Mouse (Mus musculus) E14TG2a.4 (cell line): Measurements from ENCODE around the gene Csnk1d.

ENCODE experiments used
- H3K27me3 ChIP-seq: 2 replicates; pipeline ENCODE4 v1.6.1; 2014; ENCODE audit warnings: low read length, control low read depth; ENCODE audit not compliant: insufficient read depth
- H3K36me3 ChIP-seq: 2 replicates; pipeline ENCODE4 v1.6.1; 2014; ENCODE audit warnings: low read length, control low read depth; ENCODE audit not compliant: insufficient read depth
- H3K4me1 ChIP-seq: replicated peaks from 2 replicates; pipeline ENCODE4 v1.6.1; 2014; ENCODE audit warnings: low read depth, low read length, control low read depth
- H3K4me3 ChIP-seq: replicated peaks from 2 replicates; pipeline ENCODE4 v1.5.1; 2014; ENCODE audit warnings: mild to moderate bottlenecking, low read length
- H3K9me3 ChIP-seq: 2 replicates; pipeline ENCODE4 v1.6.1; 2014; ENCODE audit warnings: low read length, control low read depth
- CTCF ChIP-seq: conservative IDR thresholded peaks from 2 replicates; pipeline ENCODE4 v1.5.1; 2014; ENCODE audit warnings: low read length
- NANOG ChIP-seq: IDR thresholded peaks from 2 replicates; pipeline ENCODE4 v1.6.1; 2014; ENCODE audit warnings: borderline replicate concordance, low read length, mixed read lengths
- POU5F1 ChIP-seq: IDR thresholded peaks from 2 replicates; pipeline ENCODE4 v1.6.1; 2014; ENCODE audit warnings: low read length, borderline replicate concordance

Gene Csnk1d

GRCm38 (mm10) chr11:120980427-120981035 is 10.6 kb downstream of the Csnk1d start:
- no peak for TF ChIP-seq POU5F1
- no peak for TF ChIP-seq CTCF
- no peak for TF ChIP-seq NANOG
- Histone ChIP-seq H3K27me3 (no peaks in the 10 kb centered on the region), H3K4me3 (no peak overlapping the region), H3K9me3 (no peaks in the 10 kb centered on the region), H3K4me1 (peaks cover 22% of the 10 kb centered on the region), H3K36me3 (peaks cover 99% of the 10 kb centered on the region)

GRCm38 (mm10) chr11:120979711-120980426 is 11.3 kb downstream of the Csnk1d start:
- TF ChIP-seq POU5F1 (no peak), NANOG (no peak), CTCF (no peak)
- no peak overlapping the region for H3K4me3 ChIP-seq

GRCm38 (mm10) chr11:120973318-120973717 is 17.8 kb downstream of the Csnk1d start:
- no peaks in the 10 kb centered on the region for H3K27me3 ChIP-seq
- H3K36me3 ChIP-seq, result peaks cover 100% of the 10 kb centered on the region
- H3K9me3 ChIP-seq, result no peaks in the 10 kb centered on the region
- peaks cover 15% of the 10 kb centered on the region for H3K4me1 ChIP-seq
- TF ChIP-seq CTCF, result no peak
- no peak for TF ChIP-seq POU5F1
- no peak for TF ChIP-seq NANOG
- H3K4me3 ChIP-seq, result no peak overlapping the region

More at GRCm38 (mm10) chr11:120979711-120980426, 11.3 kb downstream of the Csnk1d start:
- Histone ChIP-seq H3K27me3 (no peaks in the 10 kb centered on the region), H3K9me3 (no peaks in the 10 kb centered on the region), H3K36me3 (peaks cover 99% of the 10 kb centered on the region), H3K4me1 (peaks cover 20% of the 10 kb centered on the region)

GRCm38 (mm10) chr11:120971237-120971636 is 19.9 kb downstream of the Csnk1d start:
- TF ChIP-seq POU5F1, result no peak
- TF ChIP-seq NANOG, result no peak
- TF ChIP-seq CTCF, result no peak
- Histone ChIP-seq H3K4me3 (no peak overlapping the region), H3K9me3 (no peaks in the 10 kb centered on the region), H3K27me3 (no peaks in the 10 kb centered on the region), H3K4me1 (peaks cover 32% of the 10 kb centered on the region), H3K36me3 (peaks cover 100% of the 10 kb centered on the region)

GRCm38 (mm10) chr11:120969742-120970141 is 21.4 kb downstream of the Csnk1d start:
- Histone ChIP-seq H3K9me3 (no peaks in the 10 kb centered on the region), H3K4me1 (peaks cover 39% of the 10 kb centered on the region), H3K4me3 (no peak overlapping the region), H3K36me3 (peaks cover 100% of the 10 kb centered on the region), H3K27me3 (no peaks in the 10 kb centered on the region)
- no peak for TF ChIP-seq NANOG
- TF ChIP-seq POU5F1, result no peak
- no peak for TF ChIP-seq CTCF

- Histone ChIP-seq H3K27me3 (no peaks in the 10 kb centered on the region), H3K4me1 (peaks cover 69% of the 10 kb centered on the region), H3K4me3 (peak overlapping the region; percentile 7; the same call in 1 of the 2 replicates), H3K36me3 (peaks cover 100% of the 10 kb centered on the region), H3K9me3 (no peaks in the 10 kb centered on the region)
- TF ChIP-seq POU5F1 (no peak), NANOG (no peak), CTCF (no peak)
These were observed 25.5 kb downstream of the Csnk1d start for GRCm38 (mm10) chr11:120965587-120965986.

- Histone ChIP-seq H3K4me3 (peak overlapping the region; percentile 7; the same call in 1 of the 2 replicates), H3K36me3 (peaks cover 100% of the 10 kb centered on the region), H3K4me1 (peaks cover 76% of the 10 kb centered on the region), H3K27me3 (no peaks in the 10 kb centered on the region), H3K9me3 (no peaks in the 10 kb centered on the region)
- TF ChIP-seq POU5F1 (no peak), CTCF (no peak; the same call in 1 of the 2 replicates), NANOG (no peak)
These were observed 26.7 kb downstream of the Csnk1d start for GRCm38 (mm10) chr11:120964195-120965157.

- Histone ChIP-seq H3K27me3 (no peaks in the 10 kb centered on the region), H3K9me3 (no peaks in the 10 kb centered on the region), H3K36me3 (peaks cover 100% of the 10 kb centered on the region), H3K4me3 (no peak overlapping the region), H3K4me1 (peaks cover 87% of the 10 kb centered on the region)
- no peak for TF ChIP-seq CTCF
These were observed 28.2 kb downstream of the Csnk1d start for GRCm38 (mm10) chr11:120962909-120963308.
